Mouse (Mus musculus) brain, adult 2 months (tissue): ENCODE measurements around the gene Lpin2.

Experiments used
- DNase-seq: peaks from one replicate; pipeline ENCODE4 v3.0.0; 2011; ENCODE audit warnings: low read depth, low spot score

Lpin2 gene

DNA sequence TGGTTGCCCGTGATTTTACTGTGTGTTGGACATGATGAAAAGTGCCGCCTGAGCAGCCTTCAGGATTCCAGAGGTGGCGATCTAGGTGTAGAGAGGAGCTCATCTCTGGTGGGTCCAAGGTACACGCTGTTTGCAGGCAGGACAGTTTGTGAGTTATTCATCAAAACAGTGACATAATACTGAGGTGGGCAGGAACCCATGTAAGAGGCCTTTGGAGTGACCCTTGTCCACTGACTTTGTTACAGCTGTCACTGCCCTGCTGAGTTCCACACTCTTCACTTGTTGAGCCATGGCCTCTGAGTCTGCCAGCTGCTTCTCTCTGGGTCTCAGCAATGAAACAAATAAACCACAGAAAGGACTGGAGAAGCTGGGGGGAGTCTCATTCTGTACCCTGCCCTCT is 19.8 kb downstream of the Lpin2 start:
- no peak for DNase-seq

DNA sequence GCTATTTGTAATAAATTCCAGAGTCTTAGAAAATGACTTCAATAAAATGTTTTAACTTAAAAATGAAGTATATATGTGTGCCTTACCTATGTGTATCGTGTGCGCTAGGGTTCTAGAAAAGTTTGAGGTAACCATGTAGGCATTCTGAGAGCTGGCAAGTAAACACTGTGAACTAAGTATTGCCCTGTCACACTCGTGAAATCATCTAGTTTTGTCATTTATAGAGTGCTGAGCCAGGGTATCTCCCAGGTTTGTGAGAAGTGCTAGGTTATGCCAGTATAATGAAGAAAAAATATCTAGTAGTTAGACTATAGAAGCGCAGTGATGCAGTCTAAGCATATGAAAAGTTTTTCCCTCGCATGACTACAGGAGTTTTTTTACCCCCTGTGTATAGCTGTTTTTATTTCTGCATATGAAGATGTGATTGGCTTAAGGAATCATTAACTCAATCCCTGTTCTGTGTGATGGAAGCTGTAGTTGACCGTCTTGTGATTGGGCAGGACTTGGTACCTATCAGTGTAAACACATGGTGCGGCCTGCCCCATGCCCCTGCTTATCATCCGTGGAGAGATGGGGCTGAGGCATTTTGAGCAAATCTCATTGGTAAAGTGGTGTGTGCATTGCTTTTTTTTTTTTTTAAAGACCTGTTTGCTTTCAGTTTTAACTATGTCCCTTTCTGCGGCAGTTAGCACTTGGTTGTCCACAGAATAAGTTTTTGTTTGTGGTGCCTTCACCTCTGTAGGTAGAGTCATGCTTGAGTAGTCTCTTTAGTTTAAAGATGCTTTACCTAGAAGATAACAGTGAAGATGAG is 21.8 kb downstream of the Lpin2 start:
- DNase-seq: no peak

DNA sequence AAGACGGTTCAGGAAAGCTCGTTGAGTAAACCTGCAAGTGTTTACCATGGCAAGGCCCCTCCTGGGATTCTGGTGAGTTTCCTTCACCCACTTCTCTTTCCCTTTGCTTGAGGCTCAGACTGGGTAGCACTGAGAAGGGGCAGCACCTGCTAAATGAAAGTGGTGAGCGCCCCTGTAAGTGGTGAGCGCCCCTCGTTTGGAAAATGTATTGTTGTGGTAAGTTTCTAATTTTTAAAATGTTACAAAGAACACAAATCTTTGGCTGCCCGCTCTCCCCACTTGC is 22.4 kb downstream of the Lpin2 start:
- no peak for DNase-seq

DNA sequence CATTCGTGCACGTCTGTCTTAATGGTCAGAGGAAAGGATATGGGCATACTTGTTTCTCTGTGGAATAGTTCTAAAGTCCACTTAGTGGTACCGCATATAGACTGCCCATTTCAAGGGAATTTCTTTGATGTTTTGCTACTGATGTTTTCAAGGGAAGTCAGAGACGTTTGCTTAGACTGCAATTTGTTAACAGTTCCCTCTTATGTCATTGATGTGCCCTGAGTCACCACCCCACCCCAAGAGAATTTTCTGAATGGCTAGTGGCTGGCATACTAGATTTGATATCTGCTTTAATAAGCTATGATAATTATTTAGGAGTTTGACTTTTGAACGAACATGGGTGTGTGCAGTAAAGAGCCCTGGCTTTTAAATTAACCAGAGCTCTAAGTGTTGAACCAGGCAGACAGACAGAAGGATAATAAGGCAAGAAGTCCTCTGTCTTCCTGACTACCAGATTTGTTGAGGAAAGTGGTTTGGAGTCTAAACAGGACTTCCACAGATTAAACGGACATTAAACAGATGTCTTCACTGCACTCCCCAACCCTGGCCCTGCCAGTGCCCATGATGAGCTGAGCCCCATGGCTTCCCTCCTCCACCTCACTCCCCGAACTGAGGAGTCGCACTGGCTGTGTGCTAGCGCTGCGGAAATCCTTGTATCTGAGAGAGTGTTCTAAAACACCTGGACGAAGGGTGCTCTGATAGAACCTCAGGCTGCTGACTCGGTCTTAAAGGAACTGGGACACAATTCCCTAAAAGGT is 24.0 kb downstream of the Lpin2 start:
- no peak for DNase-seq

DNA sequence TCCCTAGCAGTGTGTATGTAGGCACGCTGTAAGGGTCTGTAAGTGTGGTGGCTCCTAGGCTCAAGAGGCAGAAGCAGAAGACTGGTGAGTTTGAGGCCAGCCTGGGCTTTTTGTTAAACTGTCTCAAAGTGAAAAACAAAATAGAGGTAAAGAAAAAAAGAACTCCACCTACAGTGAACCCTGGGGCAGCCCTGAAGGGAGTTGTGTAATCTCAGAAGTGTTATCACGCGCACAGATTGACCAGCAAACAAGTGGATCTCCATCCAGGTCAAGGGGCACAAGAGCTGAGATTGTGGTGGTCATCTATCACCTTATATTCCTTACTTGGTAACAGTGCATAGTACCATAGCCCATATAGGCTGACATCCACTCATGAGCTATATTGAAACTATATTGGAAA is 24.9 kb downstream of the Lpin2 start:
- DNase-seq: no peak

DNA sequence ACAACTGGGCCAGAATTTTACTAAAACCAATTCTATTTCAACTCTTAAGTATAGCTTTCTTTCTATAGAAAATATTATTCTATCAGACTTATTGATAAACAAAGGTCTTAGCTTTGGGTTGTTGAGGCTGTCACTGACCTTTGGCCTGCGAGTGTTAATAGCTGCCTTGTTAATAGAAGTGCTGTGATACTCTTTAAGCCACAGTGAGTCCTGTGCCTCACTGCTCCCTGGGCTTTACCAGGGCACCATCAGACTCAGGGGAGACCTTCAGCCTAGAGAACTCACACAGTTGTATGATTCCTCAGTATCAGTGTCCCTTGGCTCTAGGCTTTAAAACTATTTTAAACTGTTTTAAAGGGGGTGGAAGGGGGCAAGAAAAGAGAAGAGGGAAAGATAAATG is 26.0 kb downstream of the Lpin2 start:
- no peak for DNase-seq

DNA sequence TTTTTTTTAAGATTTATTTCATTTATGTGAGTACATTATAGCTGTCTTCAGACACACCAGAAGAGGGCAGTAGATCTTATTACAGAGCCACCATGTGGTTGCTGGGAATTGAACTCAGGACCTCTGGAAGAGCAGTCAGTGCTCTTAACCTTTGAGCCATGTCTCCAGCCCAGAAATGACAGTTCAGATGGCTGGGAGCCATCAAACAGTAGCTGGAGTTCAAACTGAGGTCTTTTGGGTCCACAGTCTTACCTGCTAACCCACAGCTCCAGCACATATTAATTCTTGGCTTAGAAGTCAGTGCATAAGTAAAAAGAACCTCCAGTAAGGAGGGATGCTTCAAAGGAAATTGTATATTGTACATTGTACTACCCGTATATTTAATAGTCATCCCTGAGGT is 26.6 kb downstream of the Lpin2 start:
- no peak for DNase-seq

DNA sequence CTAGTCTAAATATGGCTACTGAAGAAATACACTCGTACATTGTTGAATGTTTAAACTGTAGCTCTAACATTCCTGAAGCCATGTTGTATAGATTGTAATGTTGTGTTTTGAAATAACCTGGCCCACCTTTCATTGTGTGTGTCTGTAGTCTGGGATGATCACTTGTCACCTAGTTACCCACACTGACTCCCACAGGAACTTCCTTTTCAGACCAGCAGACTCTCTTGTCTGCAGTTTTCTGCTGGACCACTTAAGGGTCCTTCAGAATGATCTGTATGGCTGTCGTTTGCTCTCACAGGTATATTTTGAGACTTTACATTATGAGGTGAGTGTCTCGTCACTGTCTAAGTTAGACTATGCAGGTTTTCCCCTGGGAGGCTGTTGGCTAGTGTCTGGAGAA is 27.6 kb downstream of the Lpin2 start:
- no peak for DNase-seq

DNA sequence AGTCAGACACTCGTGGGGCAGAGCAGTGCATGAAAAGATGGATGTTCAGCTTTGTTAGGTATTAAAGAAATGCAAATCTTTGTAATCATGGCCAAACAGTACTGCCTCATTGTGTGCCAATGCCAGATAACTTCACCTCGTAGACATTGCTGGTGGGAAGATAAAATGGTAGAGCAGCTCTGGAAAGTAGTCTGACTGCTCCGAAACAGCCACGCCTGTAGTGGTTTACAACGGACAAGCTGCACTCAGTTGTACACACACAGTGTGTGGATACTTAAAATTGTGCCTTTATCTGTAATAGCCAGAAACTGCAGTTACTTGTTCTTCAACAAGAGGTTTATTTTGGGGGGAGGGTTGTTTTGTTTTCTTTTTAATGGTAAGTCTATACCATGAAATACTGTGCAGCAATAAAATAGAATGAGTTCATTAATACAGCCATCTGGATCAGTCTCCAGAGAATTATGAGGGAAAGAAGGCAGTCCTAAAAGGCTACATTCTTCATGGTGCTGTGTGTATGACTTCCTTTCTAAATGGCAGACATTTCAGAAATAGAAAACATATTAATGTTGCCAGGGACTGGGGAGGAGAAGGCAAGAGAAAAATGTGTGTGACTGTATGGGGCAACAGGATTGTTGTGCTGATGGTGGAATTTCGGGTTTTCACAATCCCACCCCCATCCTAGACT is 29.7 kb downstream of the Lpin2 start:
- no peak for DNase-seq

DNA sequence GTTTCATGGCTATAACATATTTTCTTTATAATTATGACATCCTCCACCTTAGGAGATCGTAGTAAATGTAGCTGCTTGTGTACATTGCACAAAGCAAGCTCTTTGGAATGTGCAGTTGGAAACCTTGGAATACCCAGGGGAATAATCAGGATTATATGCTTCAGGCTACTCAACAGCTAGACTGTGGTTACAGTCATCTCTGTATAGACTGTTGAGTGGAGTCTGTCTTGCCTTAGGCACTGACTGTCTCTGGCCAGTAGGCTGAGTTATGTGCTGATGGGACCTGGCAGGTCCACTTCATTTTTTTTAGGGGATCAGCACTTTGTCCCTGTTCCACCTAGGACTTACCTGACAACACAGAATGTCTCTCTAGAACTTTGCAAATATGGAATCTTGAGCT is 31.3 kb downstream of the Lpin2 start:
- no peak for DNase-seq

DNA sequence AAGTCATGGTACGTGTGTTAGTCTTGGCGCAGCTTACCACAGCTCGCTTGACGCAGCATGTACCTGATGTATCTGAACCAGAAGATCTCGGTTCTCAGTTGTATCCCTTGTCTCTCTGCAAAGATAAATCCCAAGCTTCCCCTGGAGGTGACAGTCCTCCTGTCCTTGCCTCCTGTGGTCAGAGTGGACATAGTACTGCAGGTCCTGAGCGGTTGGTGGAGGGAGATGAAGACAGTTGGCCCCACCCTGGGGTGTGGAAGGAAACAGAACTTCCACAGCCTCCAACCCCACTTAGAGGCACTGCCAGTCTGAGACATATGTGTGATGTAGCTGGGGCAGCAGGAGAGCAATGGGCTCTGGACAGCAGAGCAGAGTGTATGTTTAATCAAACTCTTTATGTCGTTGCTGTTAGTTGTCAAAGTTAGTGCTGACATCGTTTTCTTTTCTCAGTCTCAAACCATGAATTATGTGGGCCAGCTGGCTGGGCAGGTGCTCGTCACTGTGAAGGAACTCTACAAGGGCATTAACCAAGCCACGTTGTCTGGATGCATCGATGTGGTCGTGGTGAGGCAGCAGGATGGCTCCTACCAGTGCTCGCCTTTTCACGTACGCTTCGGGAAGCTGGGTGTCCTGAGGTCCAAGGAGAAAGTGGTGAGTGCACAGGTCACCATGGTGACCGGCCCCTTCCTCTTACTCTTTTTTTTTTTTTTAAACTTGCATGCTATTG is 32.3 kb downstream of the Lpin2 start:
- DNase-seq: no peak

DNA sequence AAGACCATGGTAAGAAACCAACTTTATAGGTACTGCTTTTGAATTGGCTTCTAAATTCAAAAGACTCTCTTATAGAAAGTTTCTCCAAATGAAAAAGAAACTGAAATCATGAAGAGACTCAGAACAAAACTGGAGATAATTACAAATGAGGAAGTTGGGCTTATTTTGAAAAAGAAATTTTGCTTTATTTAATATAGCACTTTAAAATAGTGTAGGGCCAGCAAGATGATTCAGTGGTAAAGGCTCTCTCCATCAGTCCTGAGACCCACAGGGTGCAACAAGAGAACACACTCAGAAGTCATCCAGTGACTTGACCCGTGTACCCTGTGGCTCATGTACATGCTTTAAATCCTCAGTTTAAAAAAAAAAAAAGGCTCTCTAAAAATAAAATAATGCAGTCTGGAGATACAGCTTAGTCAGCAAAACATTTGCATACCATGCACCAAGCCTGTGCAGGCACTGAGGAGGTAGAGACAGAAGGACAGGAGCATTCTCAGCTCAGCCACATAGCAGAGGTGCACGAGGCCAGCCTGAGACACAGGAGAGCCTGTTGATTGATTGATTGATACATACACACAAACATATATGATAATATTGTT is 33.0 kb downstream of the Lpin2 start:
- DNase-seq: no peak

DNA sequence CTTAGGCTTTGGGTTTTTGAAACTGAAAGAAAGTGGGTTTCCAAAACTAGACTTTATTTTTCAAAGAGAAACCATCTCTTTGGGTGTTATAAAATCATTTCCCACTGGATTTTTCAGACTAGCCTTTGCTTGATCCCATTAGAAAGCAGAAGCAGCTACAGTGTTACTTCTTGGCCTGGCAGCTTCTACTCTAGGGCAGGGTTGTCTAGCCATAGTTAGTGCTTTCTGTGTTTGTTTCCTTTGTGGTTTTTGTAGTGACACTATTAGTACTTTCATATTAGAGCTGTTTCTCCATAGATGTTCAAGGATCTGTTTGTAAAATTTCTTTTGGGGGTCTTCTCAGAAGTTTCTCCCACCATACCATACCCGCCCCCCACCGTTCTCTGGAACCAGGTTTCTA is 33.9 kb downstream of the Lpin2 start:
- no peak for DNase-seq

DNA sequence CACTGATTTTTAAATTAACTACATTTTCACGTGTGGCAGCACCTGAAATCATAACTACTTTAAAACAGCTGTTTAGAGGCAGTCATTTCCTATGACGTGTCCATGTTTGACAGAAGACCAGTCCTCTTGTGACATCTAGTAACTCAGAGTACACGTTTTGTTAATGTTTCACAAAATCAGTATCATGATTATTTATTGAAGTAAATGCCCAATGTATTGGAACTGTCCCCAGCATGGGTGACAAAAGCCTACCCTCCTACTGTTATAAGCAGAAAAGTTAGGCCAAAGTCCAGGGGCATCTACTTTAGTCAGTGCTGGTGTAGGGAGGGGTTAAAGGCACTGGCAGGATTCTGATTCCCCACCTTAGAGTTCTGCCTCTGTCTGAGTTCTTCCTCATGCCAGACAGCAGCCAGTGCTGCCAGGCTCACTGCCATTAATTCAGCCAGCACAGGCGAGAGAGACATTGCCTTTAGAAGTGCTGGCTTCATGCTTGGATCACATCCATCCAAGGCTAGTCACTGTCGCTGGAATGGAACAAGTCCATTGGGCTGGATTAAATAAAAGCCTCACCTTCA is 34.8 kb downstream of the Lpin2 start:
- no peak for DNase-seq

DNA sequence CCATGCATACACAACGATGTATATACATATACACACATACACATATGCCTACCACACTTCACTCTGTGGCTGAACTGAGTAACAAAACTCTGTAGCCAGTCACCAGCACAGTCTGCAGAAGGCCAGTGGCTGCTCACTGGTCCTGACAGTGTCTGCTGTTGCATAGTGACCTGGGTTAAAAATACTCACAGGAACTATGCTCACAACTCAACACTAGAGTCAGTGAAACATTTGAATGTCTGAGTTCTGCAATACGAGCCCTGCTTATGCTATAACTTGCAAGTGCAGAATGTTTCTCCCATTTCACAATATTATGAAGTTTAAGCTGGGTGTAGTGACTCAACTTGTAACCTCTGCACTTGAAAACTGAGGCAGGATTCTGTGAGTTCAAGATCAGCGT is 39.0 kb downstream of the Lpin2 start:
- no peak for DNase-seq

DNA sequence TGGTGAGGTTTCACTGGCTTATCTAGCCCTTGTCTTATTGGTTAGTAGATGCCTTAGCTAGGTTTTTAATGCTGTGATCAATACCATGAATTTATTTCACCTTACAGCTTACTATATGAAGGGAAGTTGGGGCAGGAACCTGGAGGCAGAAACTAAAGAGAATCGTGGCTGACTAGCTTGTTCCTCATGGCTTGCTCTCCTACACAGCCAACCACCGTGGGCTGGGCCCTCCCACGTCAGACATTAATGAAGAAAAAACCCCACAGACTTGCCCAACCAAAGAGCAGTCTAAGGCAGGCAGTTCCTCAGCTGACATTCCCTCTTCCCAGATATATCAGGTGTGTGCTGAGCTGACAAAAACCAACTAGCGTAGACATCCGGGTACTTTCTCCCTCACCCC is 41.3 kb downstream of the Lpin2 start:
- peak; percentile 53 for DNase-seq

DNA sequence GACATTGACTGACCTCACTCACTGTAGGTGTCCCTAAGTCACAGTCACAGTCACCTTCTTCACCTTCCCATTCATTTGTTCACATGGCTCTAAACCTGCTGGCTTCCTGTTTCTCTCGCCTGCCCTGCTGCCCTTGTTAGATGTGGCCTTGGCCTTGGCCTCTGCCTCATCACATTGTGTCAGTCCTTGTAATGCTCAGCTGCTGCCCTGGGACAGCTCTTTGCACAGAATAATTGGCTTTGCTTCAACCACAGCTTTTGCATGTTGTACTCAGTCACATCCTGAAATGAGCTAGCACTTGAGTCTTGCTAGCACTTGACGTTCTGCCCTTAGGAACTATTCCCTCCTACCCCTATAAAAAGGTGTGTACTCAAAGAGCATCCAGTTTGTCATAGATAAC is 42.2 kb downstream of the Lpin2 start:
- no peak for DNase-seq

DNA sequence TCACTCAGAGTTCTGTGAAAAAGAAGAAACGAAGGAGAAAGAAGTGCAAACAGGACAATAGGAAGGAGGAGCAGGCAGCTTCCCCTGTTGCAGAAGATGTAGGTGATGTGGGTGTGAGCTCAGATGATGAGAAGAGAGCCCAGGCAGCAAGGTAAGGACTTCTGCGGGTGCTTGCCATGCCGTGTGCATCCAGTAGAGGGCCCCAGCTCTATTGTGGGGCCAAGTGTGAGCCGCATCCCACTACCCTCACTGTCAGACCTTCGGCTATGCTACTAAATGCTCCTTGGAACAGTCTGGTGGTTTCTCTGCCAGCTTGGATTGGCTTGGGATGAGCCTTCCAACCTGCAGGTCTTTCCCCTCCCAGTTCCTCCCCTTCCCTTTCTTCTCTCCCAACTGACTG is 42.7 kb downstream of the Lpin2 start:
- peak; percentile 39 for DNase-seq

DNA sequence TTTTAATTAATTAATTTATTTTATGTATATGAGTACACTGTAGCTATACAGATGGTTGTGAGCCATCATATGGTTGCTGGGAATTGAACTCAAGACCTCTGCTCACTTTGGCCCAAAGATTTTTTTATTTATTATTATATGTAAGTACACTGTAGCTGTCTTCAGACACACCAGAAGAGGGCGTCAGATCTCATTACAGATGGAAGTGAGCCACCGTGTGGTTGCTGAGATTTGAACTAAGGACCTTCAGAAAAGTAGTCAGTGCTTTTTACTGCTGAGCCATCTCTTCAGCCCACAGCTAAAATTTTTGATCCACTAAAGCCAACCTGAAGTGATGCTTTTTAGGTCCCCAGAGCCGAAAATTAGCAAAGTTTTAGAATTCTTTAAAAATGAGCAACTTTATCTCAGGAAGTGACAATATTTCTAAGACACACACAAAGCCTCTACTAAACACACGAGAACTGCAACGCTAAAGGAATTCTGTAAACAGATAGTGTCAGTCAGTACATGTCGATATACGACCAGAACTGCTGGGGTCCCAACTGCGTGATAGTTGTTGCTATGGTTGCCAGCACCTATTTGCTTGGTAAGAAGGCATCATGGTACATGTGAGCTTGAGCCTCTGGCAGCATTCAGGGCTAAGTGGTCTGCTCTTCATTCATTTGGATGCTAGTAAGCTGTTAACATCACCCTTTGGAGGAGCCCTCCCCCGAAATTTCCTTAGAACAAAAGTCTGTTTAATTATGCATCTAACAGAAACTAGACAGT is 45.0 kb downstream of the Lpin2 start:
- no peak for DNase-seq

DNA sequence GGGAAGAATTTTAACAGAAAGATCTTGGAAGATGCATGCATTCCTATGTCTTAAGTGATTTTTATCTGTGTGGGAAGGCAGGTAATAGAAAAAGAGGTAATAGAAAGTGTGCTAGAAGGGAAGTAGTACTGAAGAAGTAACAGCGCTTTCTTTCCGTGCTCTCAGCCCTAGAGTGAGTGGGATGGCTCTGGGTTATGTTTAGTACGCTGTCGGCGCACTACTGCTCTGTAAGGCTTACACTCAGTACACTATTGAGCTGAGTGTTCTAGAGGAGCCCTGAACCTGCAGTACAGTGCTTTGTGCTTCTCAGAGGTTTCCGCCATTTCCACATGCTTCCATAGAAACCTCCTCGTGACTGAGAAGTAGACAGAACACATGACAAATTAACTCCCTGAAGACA is 46.3 kb downstream of the Lpin2 start:
- DNase-seq: peak; percentile 57
